Mouse (Mus musculus): ENCODE measurements at regions not wholly inside any gene's neighbourhood (a gene's known extent, or its start where the extent isn't known, plus 50 kb on each side); places are given as distances from the start of the nearest gene placed in this dataset.

GRCm38 (mm10) chr7:144994229-144994628 is 54.5 kb upstream of the Ccnd1 start:
- no peak for DNase-seq (ENCODE audit: low read depth, low spot score)

DNA sequence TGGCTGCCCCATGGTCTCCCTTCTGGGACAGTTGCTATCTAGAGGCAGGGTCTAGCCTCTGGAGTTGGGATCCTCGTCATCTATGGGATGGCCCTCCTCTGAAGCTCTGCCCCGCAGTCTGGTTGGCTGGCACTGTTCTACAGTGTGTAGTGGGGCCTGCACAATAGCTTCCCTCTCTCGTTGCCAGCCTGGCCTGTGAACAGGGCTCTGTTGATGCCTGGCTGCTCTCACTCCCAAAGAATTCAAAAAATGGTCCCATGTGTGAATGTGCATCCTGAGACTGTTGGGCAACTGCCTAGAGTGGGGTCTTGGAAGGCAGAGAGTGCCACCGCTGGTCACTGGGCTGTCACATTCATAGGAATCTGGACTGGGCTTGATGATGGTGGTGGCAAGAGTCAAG is 53.8 kb upstream of the Ccnd1 start:
- no peak for DNase-seq (ENCODE audit: low read depth, low spot score)

DNA sequence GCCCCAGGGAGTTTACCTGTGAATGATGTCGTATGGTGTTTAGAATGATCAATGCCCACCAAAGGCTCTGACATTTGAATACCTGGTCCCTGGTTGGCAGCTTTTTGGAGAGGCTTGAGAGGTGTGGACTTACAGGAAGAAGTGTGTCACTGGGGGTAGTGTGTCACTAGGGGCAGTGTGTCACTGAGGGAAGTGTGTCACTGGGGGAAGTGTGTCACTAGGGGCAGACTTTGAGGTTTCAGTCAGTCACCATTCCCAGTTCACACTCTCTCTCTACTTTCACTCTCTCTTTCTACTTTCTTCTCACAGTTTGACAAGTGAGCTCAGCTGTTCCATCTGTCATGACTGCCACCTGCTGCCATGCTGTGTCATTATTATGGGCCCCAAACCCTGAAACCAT is 52.0 kb upstream of the Ccnd1 start:
- DNase-seq (ENCODE audit: low read depth, low spot score): no peak
